Mouse (Mus musculus) liver, embryonic 15.5 days (tissue): ENCODE data around the gene Npb. TPM values are rescaled to one million over a fixed set of nuclear protein-coding genes. Genes with fewer than 3 reads are reported as not detected.

Source experiments
- ATAC-seq: fragments of 200-750 bp; cut with Nextera tagmentation; 2 replicates; pipeline ENCODE4 v1.8.0; 2017; ENCODE audit warnings: moderate number of reproducible peaks, mild to moderate bottlenecking, moderate library complexity; ENCODE audit not compliant: insufficient read depth
- H3K27ac ChIP-seq: fragments of 300-500 bp; sonication (generic); replicated peaks from 2 replicates; pipeline ENCODE4 v1.5.1; 2015; ENCODE audit warnings: mild to moderate bottlenecking, inconsistent platforms
- H3K27me3 ChIP-seq: fragments of 300-500 bp; sonication (generic); 2 replicates; pipeline ENCODE4 v1.6.1; 2015; ENCODE audit warnings: mild to moderate bottlenecking, inconsistent platforms
- H3K36me3 ChIP-seq: fragments of 300-500 bp; sonication (generic); replicated peaks from 2 replicates; pipeline ENCODE4 v1.6.1; 2015; ENCODE audit warnings: moderate library complexity, mild to moderate bottlenecking, inconsistent platforms
- H3K4me1 ChIP-seq: fragments of 300-500 bp; sonication (generic); replicated peaks from 2 replicates; pipeline ENCODE4 v1.6.1; 2015; ENCODE audit warnings: inconsistent platforms
- H3K4me2 ChIP-seq: fragments of 300-500 bp; sonication (generic); 2 replicates; pipeline ENCODE4 v1.6.1; 2015; ENCODE audit warnings: moderate library complexity, mild to moderate bottlenecking, inconsistent platforms
- H3K4me3 ChIP-seq: fragments of 300-500 bp; sonication (generic); replicated peaks from 2 replicates; pipeline ENCODE4 v1.5.1; 2015; ENCODE audit warnings: mild to moderate bottlenecking, inconsistent platforms
- H3K9ac ChIP-seq: fragments of 300-500 bp; sonication (generic); 2 replicates; pipeline ENCODE4 v1.6.1; 2015; ENCODE audit warnings: moderate library complexity, mild to moderate bottlenecking, inconsistent platforms
- H3K9me3 ChIP-seq: fragments of 300-500 bp; sonication (generic); replicated peaks from 2 replicates; pipeline ENCODE4 v1.6.1; 2016; ENCODE audit warnings: inconsistent platforms
- WGBS: fragments of 180-500 bp; shearing (Covaris S2); methylation state at CpG from one replicate; pipeline ENCODE4 v1.1.7; 2015; ENCODE audit warnings: mixed read lengths; ENCODE audit not compliant: insufficient replicate concordance; 5-methylcytosine and 5-hydroxymethylcytosine counted together
- polyA plus RNA-seq: library from polyadenylated mRNA; unstranded; fragments of >200 nt; fragmentation: Nextera tagmentation; extraction: Ambion mirVana; gene quantifications from 2 replicates; pipeline ENCODE4 v1.2.1, GENCODE M21; 2015

Gene Npb
- polyA plus RNA-seq, 1 experiment from 2014 or later: 15.8 TPM

GRCm38 (mm10) chr11:120600716-120601115, 7.6 kb upstream of the Npb start:
- 80% methylated on average over 3 of the region's 3 CpGs for WGBS
- peaks cover 76% of the 10 kb centered on the region for H3K4me1 ChIP-seq

GRCm38 (mm10) chr11:120603545-120603944, 4.7 kb upstream of the Npb start:
- Histone ChIP-seq H3K4me2 (peak overlapping the region; percentile 54), H3K36me3 (peaks cover 52% of the 10 kb centered on the region), H3K27ac (peak overlapping the region; percentile 64), H3K9me3 (no peaks in the 10 kb centered on the region), H3K4me1 (peaks cover 60% of the 10 kb centered on the region), H3K9ac (peak overlapping the region; percentile 33; the same call in 1 of the 2 replicates), H3K27me3 (peaks cover 12% of the 10 kb centered on the region), H3K4me3 (no peak overlapping the region)
- 13% methylated on average over 2 of the region's 2 CpGs for WGBS
- ATAC-seq: peak; percentile 50; the same call in 1 of the 2 replicates

More at GRCm38 (mm10) chr11:120600716-120601115, 7.6 kb upstream of the Npb start:
- Histone ChIP-seq H3K9me3 (no peaks in the 10 kb centered on the region), H3K4me2 (no peak overlapping the region), H3K27me3 (no peaks in the 10 kb centered on the region), H3K4me3 (no peak overlapping the region), H3K36me3 (peaks cover 65% of the 10 kb centered on the region), H3K9ac (no peak overlapping the region), H3K27ac (0 out of 2 replicates have a peak overlapping the region, but pooled peaks have one; percentile 3)
- ATAC-seq: no peak

DNA sequence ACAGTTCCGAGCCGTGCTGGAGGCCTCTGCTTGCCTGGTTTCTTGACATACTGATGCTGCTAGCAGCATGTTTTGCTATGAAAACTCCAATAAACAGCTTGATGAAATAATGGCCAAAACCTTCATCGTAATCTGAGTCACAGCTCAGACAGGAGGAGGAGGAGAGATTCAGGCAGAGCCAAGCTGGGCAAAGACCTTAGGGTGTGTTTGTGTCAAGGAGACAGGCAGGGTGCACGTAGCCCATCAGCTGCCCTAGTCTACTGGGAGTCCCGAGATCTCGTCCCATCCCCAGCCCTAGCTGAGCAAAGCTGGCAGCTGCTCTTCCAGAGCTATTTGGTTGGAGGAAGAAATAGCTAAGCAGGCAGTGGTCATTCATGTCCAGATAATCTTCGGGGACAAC, 2.6 kb upstream of the Npb start:
- Histone ChIP-seq H3K4me2 (no peak overlapping the region), H3K4me3 (no peak overlapping the region), H3K36me3 (peaks cover 60% of the 10 kb centered on the region), H3K27me3 (peaks cover 18% of the 10 kb centered on the region), H3K9me3 (no peaks in the 10 kb centered on the region), H3K4me1 (peaks cover 53% of the 10 kb centered on the region), H3K27ac (no peak overlapping the region), H3K9ac (no peak overlapping the region)
- no peak for ATAC-seq
- 80% methylated on average over 7 of the region's 7 CpGs for WGBS

- 66% methylated on average over 4 of the region's 4 CpGs for WGBS
- H3K4me2 ChIP-seq: no peak overlapping the region
- H3K36me3 ChIP-seq: peaks cover 63% of the 10 kb centered on the region
- H3K4me1 ChIP-seq: peaks cover 49% of the 10 kb centered on the region
- no peak for ATAC-seq
- no peak overlapping the region for H3K27ac ChIP-seq
- no peak overlapping the region for H3K9ac ChIP-seq
- peaks cover 18% of the 10 kb centered on the region for H3K27me3 ChIP-seq
- no peaks in the 10 kb centered on the region for H3K9me3 ChIP-seq
- no peak overlapping the region for H3K4me3 ChIP-seq
Observed at GRCm38 (mm10) chr11:120606764-120607163, 1.5 kb upstream of the Npb start.

DNA sequence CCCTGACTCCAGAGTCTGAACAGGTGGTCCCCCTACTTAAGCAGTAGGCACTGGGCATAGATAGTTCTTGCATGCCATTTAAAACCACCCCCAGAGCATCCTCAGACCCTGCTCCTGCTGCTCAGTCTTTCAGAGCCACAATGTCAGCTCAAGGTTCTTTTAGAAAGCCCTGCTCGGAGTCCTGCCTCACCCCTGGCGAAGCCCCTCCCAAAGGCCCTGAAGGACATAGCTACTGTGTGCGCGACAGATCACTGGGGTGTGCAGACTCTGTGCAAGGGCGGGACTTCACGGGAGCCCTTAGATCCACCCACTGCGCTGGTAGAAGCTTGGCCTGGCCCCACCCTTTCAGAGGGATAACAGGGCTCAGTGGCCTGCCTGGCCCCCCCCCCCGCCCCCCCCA, 973 bp downstream of the Npb start:
- Histone ChIP-seq H3K36me3 (peaks cover 62% of the 10 kb centered on the region), H3K4me2 (peak overlapping the region; percentile 60), H3K9ac (peak overlapping the region; percentile 26; the same call in 1 of the 2 replicates), H3K27ac (no peak overlapping the region), H3K9me3 (no peaks in the 10 kb centered on the region), H3K4me3 (peak overlapping the region; percentile 38; the same call in 1 of the 2 replicates), H3K27me3 (peaks cover 18% of the 10 kb centered on the region), H3K4me1 (peaks cover 33% of the 10 kb centered on the region)
- WGBS: 25% methylated on average over 8 of the region's 8 CpGs
- ATAC-seq: peak; percentile 45; the same call in 1 of the 2 replicates

- no peak overlapping the region for H3K9ac ChIP-seq
- WGBS: 75% methylated on average over 9 of the region's 9 CpGs
- no peak for ATAC-seq
- H3K36me3 ChIP-seq: peaks cover 62% of the 10 kb centered on the region
- no peak overlapping the region for H3K4me3 ChIP-seq
- H3K4me1 ChIP-seq: peaks cover 35% of the 10 kb centered on the region
- no peak overlapping the region for H3K27ac ChIP-seq
- H3K4me2 ChIP-seq: no peak overlapping the region
- H3K27me3 ChIP-seq: peaks cover 18% of the 10 kb centered on the region
- no peaks in the 10 kb centered on the region for H3K9me3 ChIP-seq
Observed at GRCm38 (mm10) chr11:120610477-120611046, 2.3 kb downstream of the Npb start.

GRCm38 (mm10) chr11:120612763-120613162, 4.5 kb downstream of the Npb start:
- no peak for ATAC-seq
- H3K9me3 ChIP-seq: no peaks in the 10 kb centered on the region
- H3K4me2 ChIP-seq: no peak overlapping the region
- peaks cover 60% of the 10 kb centered on the region for H3K36me3 ChIP-seq
- H3K9ac ChIP-seq: no peak overlapping the region
- no peak overlapping the region for H3K4me3 ChIP-seq
- H3K4me1 ChIP-seq: peaks cover 53% of the 10 kb centered on the region
- H3K27ac ChIP-seq: no peak overlapping the region
- peaks cover 12% of the 10 kb centered on the region for H3K27me3 ChIP-seq
- WGBS: 40% methylated on average over 6 of the region's 6 CpGs

DNA sequence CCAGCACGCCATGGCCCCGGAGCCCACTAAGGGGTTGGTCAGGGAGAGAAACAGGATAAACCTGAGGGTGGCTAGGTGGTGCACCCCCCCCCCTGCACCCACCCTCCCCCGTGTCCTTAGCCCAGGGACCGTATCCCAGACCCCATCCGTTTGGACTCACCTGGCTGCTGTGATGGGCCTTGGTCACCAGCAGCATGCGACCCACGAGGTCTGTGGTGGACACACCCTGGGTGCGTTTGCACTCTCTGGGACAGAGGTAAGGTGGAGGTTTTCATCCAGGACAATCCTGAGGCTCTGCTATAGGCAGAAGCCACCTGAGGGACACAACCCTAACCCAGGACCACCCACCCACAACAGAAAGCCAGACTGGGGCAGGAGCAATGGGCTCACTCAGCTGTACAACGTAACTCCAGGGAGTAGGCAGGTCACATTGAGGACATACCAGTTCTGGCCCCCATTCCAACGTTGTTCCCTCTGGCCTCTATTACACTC, 5.2 kb downstream of the Npb start:
- no peak overlapping the region for H3K9ac ChIP-seq
- peaks cover 67% of the 10 kb centered on the region for H3K36me3 ChIP-seq
- H3K4me2 ChIP-seq: no peak overlapping the region
- peaks cover 56% of the 10 kb centered on the region for H3K4me1 ChIP-seq
- H3K27ac ChIP-seq: no peak overlapping the region
- no peak for ATAC-seq
- no peaks in the 10 kb centered on the region for H3K9me3 ChIP-seq
- no peak overlapping the region for H3K4me3 ChIP-seq
- H3K27me3 ChIP-seq: peaks cover 6% of the 10 kb centered on the region
- WGBS: 87% methylated on average over 10 of the region's 10 CpGs

DNA sequence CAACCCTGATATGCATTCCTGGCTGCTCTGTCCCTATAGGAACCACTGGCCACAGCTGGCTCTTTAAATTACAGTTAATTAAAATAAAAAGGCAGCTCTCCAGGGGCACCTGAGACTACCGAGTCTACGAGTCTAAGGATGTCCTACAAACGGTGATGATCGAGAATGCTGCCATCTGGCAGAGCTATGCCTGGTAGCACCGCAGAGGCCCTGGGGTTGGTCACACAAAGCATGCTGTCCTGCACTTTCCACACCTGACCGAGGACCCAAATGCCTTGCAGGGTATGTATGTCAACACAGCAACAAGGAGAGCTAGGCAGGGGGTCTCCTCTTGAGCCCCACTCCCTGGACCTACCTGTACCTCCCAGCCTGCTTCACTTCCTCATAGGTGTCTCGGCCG, 5.7 kb downstream of the Npb start:
- peaks cover 2% of the 10 kb centered on the region for H3K27me3 ChIP-seq
- H3K27ac ChIP-seq: no peak overlapping the region
- H3K9me3 ChIP-seq: no peaks in the 10 kb centered on the region
- H3K4me2 ChIP-seq: no peak overlapping the region
- ATAC-seq: no peak
- WGBS: 79% methylated on average over 8 of the region's 8 CpGs
- no peak overlapping the region for H3K4me3 ChIP-seq
- H3K4me1 ChIP-seq: peaks cover 56% of the 10 kb centered on the region
- no peak overlapping the region for H3K9ac ChIP-seq
- H3K36me3 ChIP-seq: peaks cover 71% of the 10 kb centered on the region

GRCm38 (mm10) chr11:120615167-120615566, 6.9 kb downstream of the Npb start:
- H3K4me3 ChIP-seq: no peak overlapping the region
- H3K36me3 ChIP-seq: peaks cover 79% of the 10 kb centered on the region
- peaks cover 50% of the 10 kb centered on the region for H3K4me1 ChIP-seq
- H3K27ac ChIP-seq: no peak overlapping the region
- WGBS: 82% methylated on average over 6 of the region's 6 CpGs
- no peaks in the 10 kb centered on the region for H3K27me3 ChIP-seq
- H3K4me2 ChIP-seq: peak overlapping the region; percentile 90; the same call in 1 of the 2 replicates
- H3K9me3 ChIP-seq: no peaks in the 10 kb centered on the region
- H3K9ac ChIP-seq: no peak overlapping the region
- ATAC-seq: no peak

DNA sequence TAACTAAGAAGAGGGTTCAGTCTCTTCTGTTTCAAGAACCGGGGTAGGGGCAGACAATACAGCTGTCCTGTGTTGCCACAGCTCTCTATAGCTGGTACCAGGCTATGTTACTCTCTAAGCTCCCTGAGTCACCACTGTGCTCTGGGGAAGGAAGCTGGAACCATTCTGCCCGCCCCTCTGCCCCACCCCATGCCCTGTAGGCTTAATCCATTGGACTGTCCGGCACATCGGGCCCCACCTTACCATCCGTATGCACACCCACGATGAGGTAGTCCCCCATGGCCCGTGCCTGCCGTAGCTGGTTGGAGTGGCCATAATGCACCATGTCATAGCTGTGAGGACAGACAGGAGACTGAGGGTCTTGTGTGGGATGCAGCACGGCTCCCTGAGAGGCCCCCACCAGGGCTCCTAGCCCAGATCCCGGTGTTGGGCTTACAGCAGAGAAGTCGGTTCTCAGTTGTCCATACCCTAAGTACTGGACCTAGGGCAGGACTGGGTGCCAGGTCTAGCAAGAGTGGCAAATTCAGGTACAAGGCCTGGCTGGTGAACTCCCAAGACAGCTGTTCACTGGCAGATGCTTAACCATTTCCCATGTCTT, 7.4 kb downstream of the Npb start:
- no peaks in the 10 kb centered on the region for H3K27me3 ChIP-seq
- H3K9ac ChIP-seq: peak overlapping the region; percentile 27; the same call in 1 of the 2 replicates
- 78% methylated on average over 11 of the region's 11 CpGs for WGBS
- no peaks in the 10 kb centered on the region for H3K9me3 ChIP-seq
- H3K4me1 ChIP-seq: peaks cover 50% of the 10 kb centered on the region
- H3K36me3 ChIP-seq: peaks cover 79% of the 10 kb centered on the region
- peak overlapping the region; percentile 90 for H3K4me2 ChIP-seq
- peak overlapping the region; percentile 91; the same call in 1 of the 2 replicates for H3K4me3 ChIP-seq
- peak overlapping the region; percentile 88; the same call in 1 of the 2 replicates for H3K27ac ChIP-seq
- ATAC-seq: no peak
